Mouse (Mus musculus) bone marrow, adult 2 months (tissue): Measurements from ENCODE around the gene Bicral.

Experiments used
- CTCF ChIP-seq: fragments of 200-500 bp; IDR thresholded peaks from 2 replicates; pipeline ENCODE4 v1.5.1; 2011; ENCODE audit warnings: low read length, control low read depth; ENCODE audit not compliant: control insufficient read depth, insufficient read depth
- POLR2A ChIP-seq: fragments of 200-500 bp; IDR thresholded peaks from 2 replicates; pipeline ENCODE4 v1.6.1; 2011; ENCODE audit warnings: low read depth, mild to moderate bottlenecking, control low read depth, low read length, borderline replicate concordance; ENCODE audit not compliant: control insufficient read depth

GRCm38 (mm10) chr17:46895426-46895825 lies 37.1 kb upstream of the Bicral start:
- no peak for TF ChIP-seq CTCF
- TF ChIP-seq POLR2A: no peak
